Mouse (Mus musculus) forebrain, embryonic 11.5 days (tissue): ENCODE results near the gene Hadhb. TPM values are rescaled to one million over a fixed set of nuclear protein-coding genes. Genes with fewer than 3 reads are reported as not detected.

Experiments used
- ATAC-seq: fragments of 200-750 bp; cut with Nextera tagmentation; replicated peaks from 2 replicates; pipeline ENCODE4 v1.8.0; 2017; ENCODE audit warnings: moderate TSS enrichment; ENCODE audit not compliant: low FRiP score
- DNase-seq: peaks from one replicate; pipeline ENCODE4 v3.0.0-alpha.2; 2017; ENCODE audit warnings: low spot score
- H3K27ac ChIP-seq: fragments of 300-500 bp; sonication (generic); 2 replicates; pipeline ENCODE4 v1.5.1; 2014; ENCODE audit warnings: low read depth, low read length
- H3K27me3 ChIP-seq: fragments of 300-500 bp; sonication (generic); 2 replicates; pipeline ENCODE4 v1.6.1; 2014; ENCODE audit warnings: mild to moderate bottlenecking, low read length, mixed read lengths; ENCODE audit not compliant: control insufficient read depth, insufficient read depth
- H3K36me3 ChIP-seq: fragments of 300-500 bp; sonication (generic); 2 replicates; pipeline ENCODE4 v1.6.1; 2014; ENCODE audit warnings: mild to moderate bottlenecking, low read length, moderate library complexity, mixed read lengths; ENCODE audit not compliant: control insufficient read depth, insufficient read depth
- H3K4me1 ChIP-seq: fragments of 300-500 bp; sonication (generic); replicated peaks from 2 replicates; pipeline ENCODE4 v1.6.1; 2014; ENCODE audit warnings: low read length, mixed read lengths; ENCODE audit not compliant: control insufficient read depth, insufficient read depth
- H3K4me2 ChIP-seq: fragments of 300-500 bp; sonication (generic); 2 replicates; pipeline ENCODE4 v1.6.1; 2014; ENCODE audit warnings: low read depth, mild to moderate bottlenecking, low read length, moderate library complexity, mixed read lengths; ENCODE audit not compliant: severe bottlenecking
- H3K4me3 ChIP-seq: fragments of 300-500 bp; sonication (generic); 2 replicates; pipeline ENCODE4 v1.5.1; 2014; ENCODE audit warnings: low read depth, low read length
- H3K9ac ChIP-seq: fragments of 300-500 bp; sonication (generic); 2 replicates; pipeline ENCODE4 v1.6.1; 2014; ENCODE audit warnings: low read length
- H3K9me3 ChIP-seq: fragments of 300-500 bp; sonication (generic); 2 replicates; pipeline ENCODE4 v1.6.1; 2016; ENCODE audit warnings: low read length, mixed read lengths; ENCODE audit not compliant: control insufficient read depth
- WGBS: fragments of 180-500 bp; shearing (Covaris S2); extraction: QIAGEN DNeasy Blood & Tissue Kit; methylation state at CpG from one replicate; pipeline ENCODE4 v1.1.7; 2014; 5-methylcytosine and 5-hydroxymethylcytosine counted together
- polyA plus RNA-seq: library from polyadenylated mRNA; unstranded; fragments of >200 nt; fragmentation: Nextera tagmentation; extraction: Ambion mirVana; gene quantifications from 2 replicates; pipeline ENCODE4 v1.2.1, GENCODE M21; 2014

Gene Hadhb
- polyA plus RNA-seq, 1 experiment from 2014 or later: 108 TPM

DNA sequence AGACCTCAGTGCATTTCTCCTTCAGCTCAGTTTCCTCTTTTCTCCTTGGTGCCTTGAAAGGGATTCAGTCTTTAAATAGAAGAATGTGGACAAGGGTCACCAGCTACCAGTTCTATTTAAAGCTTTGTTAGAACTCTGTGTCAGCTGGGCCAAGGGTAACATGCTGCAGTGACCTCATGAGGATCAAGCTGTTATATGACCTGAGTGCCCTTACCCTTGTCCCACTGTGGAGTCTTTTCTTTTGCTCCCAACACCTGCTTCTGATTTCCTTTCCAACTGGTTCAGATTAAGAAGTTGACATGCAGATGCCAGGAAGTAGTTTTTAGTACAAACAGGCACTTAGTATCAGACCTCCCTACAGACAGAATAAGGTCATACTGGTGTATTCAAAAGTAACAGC, 17.1 kb downstream of the Hadhb start:
- Histone ChIP-seq H3K27ac (no peak overlapping the region), H3K4me2 (no peak overlapping the region), H3K9me3 (no peaks in the 10 kb centered on the region), H3K4me1 (no peaks in the 10 kb centered on the region), H3K36me3 (peaks cover 4% of the 10 kb centered on the region; the same call in 1 of the 2 replicates), H3K4me3 (no peak overlapping the region), H3K27me3 (no peaks in the 10 kb centered on the region), H3K9ac (no peak overlapping the region)
- DNase-seq (no peak), ATAC-seq (no peak)

DNA sequence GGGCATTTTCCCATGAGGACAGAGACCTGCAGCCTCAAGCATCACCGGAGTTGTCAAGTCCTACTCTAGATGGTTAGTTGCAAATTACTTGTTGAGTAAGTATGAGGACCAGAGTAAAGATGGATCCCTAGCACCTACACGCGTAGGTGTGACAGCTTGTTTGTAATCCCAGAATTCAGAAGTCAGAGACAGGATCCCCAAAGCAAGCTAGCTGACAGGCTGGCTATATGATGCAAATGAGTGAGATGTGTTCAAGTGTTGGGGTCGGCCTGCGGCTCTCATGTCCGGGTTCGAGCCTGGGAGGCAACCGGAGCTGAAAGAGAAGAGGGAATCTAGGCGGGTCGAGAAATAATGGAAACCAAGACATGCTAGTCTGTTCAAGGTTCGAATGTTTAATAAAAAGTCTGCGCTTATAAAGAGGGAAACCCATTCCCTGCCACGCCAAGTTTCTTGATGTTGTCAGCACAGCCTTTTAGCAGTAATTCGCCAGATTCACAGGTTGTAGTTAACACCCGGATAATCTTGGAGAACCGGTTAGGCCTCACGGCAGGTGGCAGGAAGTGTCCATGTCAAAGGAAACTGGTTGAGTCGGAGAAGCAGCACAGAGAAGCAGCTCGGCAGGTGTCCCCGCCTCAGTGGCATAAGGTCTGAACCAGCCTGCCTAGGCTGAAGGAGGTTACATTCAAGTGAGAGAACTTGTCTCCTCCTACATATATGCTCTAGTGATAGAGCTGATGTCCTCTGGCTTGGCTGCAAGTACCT, 18.1 kb downstream of the Hadhb start:
- no peaks in the 10 kb centered on the region for H3K9me3 ChIP-seq
- no peaks in the 10 kb centered on the region for H3K27me3 ChIP-seq
- H3K36me3 ChIP-seq: peaks cover 4% of the 10 kb centered on the region; the same call in 1 of the 2 replicates
- WGBS: 46% methylated on average over 20 of the region's 20 CpGs
- no peak overlapping the region for H3K27ac ChIP-seq
- no peaks in the 10 kb centered on the region for H3K4me1 ChIP-seq
- no peak overlapping the region for H3K4me3 ChIP-seq
- ATAC-seq (no peak), DNase-seq (no peak)
- no peak overlapping the region for H3K9ac ChIP-seq
- no peak overlapping the region for H3K4me2 ChIP-seq

DNA sequence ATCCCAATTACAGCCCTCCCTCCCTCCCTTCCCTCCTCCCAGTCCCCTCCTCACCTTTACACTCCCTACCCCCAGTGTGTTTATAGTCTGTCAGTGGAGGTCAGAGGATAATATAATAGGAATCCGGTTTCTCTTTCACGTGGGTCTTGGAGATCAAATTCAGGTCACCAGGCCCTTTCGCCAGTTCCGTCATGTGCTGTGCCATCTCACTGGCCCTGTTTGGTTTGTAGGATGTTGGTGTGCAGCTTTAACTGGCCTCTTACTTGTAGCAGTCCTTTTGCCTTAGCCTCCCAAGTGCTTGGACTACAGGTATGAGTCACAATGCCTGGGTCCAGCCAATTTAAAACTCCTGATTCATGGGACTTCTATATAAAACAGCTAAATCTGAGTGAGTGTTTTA, 20.8 kb downstream of the Hadhb start:
- DNase-seq: no peak
- no peak for ATAC-seq

DNA sequence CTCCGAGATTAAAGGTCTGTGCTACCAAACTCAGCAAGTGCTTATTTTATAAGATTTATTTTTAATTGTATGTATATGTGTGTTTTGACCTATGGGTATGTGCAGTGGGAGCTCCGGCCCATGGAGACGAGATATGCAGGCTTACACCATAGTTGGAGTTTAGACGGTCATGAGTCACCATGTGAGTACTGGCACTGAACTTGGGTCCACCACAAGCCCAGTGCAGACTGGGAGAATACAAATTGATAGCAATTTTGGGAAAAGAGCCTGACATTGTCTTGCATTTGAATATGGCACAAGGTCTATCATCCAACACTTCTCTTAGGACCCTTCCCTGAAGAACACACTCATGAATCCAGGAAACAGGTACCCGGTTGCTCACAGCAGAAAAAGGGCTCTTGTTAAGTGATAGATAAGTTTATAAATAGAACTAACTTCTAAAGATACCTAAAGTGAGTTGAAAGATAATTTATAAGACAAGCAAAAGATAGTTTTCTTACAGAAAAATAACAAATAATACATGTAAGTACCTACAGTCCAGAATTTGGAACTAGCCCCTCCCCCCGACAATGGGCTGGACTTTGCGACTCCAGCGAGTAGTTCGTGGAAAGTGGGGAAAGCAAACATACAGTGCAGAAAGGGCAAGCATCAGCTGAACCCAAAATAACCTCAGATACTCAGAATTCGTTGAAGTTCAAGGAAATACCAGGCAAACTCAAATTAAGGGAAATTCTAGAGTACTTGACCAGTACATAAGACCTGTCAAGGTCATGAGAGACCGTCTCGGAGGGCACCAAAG, 32.8 kb downstream of the Hadhb start:
- DNase-seq (no peak), ATAC-seq (no peak)
- H3K27me3 ChIP-seq: no peaks in the 10 kb centered on the region
- H3K9me3 ChIP-seq: no peaks in the 10 kb centered on the region
- H3K4me1 ChIP-seq: no peaks in the 10 kb centered on the region
- H3K4me2 ChIP-seq: no peak overlapping the region
- no peak overlapping the region for H3K4me3 ChIP-seq
- WGBS: 93% methylated on average over 12 of the region's 12 CpGs
- H3K36me3 ChIP-seq: no peaks in the 10 kb centered on the region; the same call in 1 of the 2 replicates
- H3K27ac ChIP-seq: no peak overlapping the region
- no peak overlapping the region for H3K9ac ChIP-seq

More for the DNA sequence above, 20.8 kb downstream of the Hadhb start:
- H3K4me2 ChIP-seq: no peak overlapping the region
- no peaks in the 10 kb centered on the region for H3K27me3 ChIP-seq
- no peaks in the 10 kb centered on the region for H3K4me1 ChIP-seq
- H3K27ac ChIP-seq: no peak overlapping the region
- no peaks in the 10 kb centered on the region for H3K9me3 ChIP-seq
- 77% methylated on average over 4 of the region's 4 CpGs for WGBS
- no peak overlapping the region for H3K9ac ChIP-seq
- peaks cover 4% of the 10 kb centered on the region; the same call in 1 of the 2 replicates for H3K36me3 ChIP-seq
- H3K4me3 ChIP-seq: no peak overlapping the region

DNA sequence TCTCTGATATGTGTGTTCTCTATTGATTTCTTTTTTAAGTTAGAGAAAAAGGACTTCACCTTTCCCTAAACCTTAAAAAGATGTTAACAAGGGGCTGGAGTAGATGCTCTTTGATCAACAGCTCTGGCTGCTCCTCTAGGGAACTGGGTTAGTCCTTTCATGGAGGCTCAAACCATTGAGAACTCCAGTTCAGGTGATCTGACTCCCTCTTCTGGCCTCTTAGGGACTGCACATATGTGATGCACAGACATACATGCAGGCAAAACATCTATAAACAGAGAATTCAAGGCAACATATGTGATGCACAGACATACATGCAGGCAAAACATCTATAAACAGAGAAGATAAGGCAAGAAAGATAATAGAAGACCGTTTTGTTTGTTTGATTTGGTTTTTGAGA, 37.4 kb downstream of the Hadhb start:
- WGBS: 87% methylated on average over 1 of the region's 1 CpGs
- Histone ChIP-seq H3K4me3 (no peak overlapping the region), H3K9me3 (no peaks in the 10 kb centered on the region), H3K36me3 (no peaks in the 10 kb centered on the region; the same call in 1 of the 2 replicates), H3K9ac (no peak overlapping the region), H3K4me1 (no peaks in the 10 kb centered on the region), H3K27ac (no peak overlapping the region), H3K4me2 (no peak overlapping the region), H3K27me3 (no peaks in the 10 kb centered on the region)
- ATAC-seq (no peak), DNase-seq (no peak)

DNA sequence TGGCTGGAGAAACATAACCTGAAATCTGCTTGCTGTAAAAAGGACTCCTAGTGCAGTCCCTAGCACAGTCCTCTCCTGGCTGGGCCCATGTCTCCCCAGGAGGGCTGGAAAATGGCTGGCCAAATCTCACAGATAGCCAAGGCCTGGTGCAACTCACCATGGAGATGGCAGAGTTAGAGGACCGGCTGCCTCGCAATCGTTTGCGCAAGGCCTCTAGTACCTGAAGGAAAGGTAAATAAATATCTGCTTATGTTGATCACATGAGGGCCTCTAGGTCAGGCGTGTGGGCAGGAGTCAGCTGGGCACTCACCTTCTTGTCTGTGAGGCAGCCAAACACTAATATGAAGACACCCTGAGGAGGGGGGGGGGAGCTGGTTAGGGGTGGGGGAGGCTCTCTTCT, 40.3 kb downstream of the Hadhb start:
- no peaks in the 10 kb centered on the region for H3K9me3 ChIP-seq

DNA sequence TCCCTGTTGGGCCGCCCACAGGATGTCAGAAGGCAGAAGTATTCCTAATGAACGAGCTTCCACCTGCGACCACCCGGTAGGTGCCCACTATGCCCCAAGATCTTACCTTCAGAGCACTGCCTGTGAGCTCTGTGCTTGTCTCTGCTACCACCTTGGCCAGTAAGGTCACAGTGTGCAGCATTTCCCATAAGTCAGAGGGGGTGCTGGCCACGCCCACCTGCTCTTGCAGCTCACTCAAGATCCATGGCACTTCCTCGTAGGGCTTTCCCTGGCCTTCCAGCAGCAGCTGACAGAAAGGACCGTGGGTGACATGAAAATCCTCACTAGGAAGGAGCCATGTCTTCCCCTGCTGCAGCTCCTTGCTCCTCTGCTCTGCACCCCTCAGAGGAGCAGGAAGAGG, 43.2 kb downstream of the Hadhb start:
- Histone ChIP-seq H3K4me3 (no peak overlapping the region), H3K4me2 (no peak overlapping the region), H3K4me1 (no peaks in the 10 kb centered on the region), H3K9ac (no peak overlapping the region), H3K27me3 (no peaks in the 10 kb centered on the region), H3K9me3 (no peaks in the 10 kb centered on the region), H3K27ac (no peak overlapping the region), H3K36me3 (no peaks in the 10 kb centered on the region)
- 78% methylated on average over 7 of the region's 7 CpGs for WGBS
- DNase-seq: no peak
- no peak for ATAC-seq

More for the DNA sequence above, 40.3 kb downstream of the Hadhb start:
- Histone ChIP-seq H3K27me3 (no peaks in the 10 kb centered on the region), H3K27ac (no peak overlapping the region), H3K4me3 (no peak overlapping the region), H3K4me2 (no peak overlapping the region), H3K36me3 (no peaks in the 10 kb centered on the region), H3K4me1 (no peaks in the 10 kb centered on the region), H3K9ac (no peak overlapping the region)
- WGBS: 94% methylated on average over 5 of the region's 5 CpGs
- ATAC-seq: no peak
- DNase-seq: no peak

DNA sequence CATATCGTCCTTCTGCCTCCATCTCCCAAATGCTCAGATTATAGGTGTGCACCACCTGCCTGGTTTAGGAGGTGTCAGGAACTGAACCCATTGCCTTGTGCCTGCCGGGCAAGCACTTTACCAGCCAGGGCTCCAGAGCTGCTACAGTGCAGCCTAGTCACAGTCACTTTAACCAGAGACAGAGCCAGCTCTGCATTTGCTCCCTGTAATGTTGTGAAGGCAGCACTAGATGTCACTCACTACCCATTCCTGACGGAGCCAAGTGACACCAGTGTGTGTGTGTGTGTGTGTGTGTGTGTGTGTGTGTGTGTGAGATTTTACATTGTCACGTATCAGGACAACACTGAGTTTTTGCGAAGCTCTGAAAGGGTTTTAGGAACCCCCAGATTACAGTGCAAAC, 46.5 kb downstream of the Hadhb start:
- Histone ChIP-seq H3K36me3 (no peaks in the 10 kb centered on the region), H3K4me3 (no peak overlapping the region), H3K9ac (no peak overlapping the region), H3K27me3 (no peaks in the 10 kb centered on the region), H3K4me2 (no peak overlapping the region), H3K9me3 (no peaks in the 10 kb centered on the region), H3K27ac (no peak overlapping the region), H3K4me1 (no peaks in the 10 kb centered on the region)
- 53% methylated on average over 5 of the region's 5 CpGs for WGBS
- DNase-seq: no peak
- ATAC-seq: no peak
